Mouse (Mus musculus): ENCODE measurements around the gene D430041D05Rik.

- TF ChIP-seq CTCF (IDR thresholded peaks at IDR 0.05; ENCODE audit: low read depth) (no peak), EP300 (optimal IDR thresholded peaks at IDR 0.05) (no peak)
Observed at GRCm38 (mm10) chr2:104460021-104460420, 49.2 kb upstream of the D430041D05Rik start.
